Mouse (Mus musculus): ENCODE data around the gene A630095N17Rik. TPM values are rescaled to one million over a fixed set of nuclear protein-coding genes. Genes with fewer than 3 reads are reported as not detected.
"Not testable (repeated sequence)": the region's sequence is repeated elsewhere in the genome, so short reads cannot be mapped to it uniquely, and the experiment has no call there.

The A630095N17Rik gene
- total RNA-seq, 2 experiments from 2014 or later, result not detected

GRCm38 (mm10) chr1:75244175-75244826 is 12.4 kb upstream of the A630095N17Rik start:
- DNase-seq (ENCODE audit: low spot score in 2 of 2), result peak in 1 of 2 experiments; percentile 57

GRCm38 (mm10) chr1:75243411-75243810 is 11.5 kb upstream of the A630095N17Rik start:
- no peak for DNase-seq (ENCODE audit: low spot score in 2 of 2)

GRCm38 (mm10) chr1:75239591-75239990 is 7.7 kb upstream of the A630095N17Rik start:
- peak in 1 of 2 experiments; percentile 62 for DNase-seq (ENCODE audit: low spot score in 2 of 2)

DNA sequence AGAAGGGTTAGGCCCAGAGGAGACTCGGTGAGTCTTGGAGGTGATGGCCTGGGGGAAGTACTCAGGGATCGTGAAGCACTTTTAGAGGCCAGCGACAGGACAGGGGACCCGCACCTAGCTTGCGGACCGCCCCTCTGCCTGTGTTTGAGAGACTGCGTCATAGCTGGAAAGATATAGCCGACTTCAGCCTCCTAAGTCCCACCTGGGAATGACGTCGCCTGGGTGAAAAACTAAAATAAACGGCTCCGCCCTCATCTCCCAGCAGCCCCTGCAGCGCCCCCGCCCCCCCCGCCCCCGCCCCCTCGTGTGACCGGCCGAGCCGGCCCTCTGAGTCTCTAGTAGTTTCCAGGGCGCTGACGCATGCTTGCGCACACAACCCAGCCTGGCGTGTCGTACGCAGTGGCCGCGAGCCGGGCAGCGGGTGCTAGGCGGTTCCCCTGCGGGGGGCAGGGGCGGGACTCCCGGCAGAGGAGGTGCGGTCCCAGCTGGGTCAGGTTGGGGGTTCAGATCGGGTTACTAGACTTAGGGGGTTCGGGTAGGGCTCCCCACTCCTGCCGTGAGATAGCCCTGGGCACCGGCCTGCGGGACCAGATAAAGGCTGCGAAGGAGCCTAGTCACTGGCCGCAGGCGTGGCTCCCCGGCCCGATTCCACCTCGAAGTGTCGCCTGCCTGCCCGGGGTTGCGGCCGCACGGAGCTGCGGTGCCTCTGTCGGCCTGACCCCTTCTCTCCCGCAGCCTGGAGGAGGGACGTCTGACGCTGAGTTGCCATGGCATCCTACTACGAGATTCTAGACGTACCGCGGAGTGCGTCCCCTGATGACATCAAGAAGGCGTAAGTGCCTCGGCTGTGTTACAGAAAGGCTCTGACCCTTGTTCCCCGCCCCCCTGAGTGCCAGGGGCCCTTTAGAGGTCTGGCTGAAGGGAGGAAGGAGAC is 4.5 kb upstream of the A630095N17Rik start, which contains the start of gene Dnajb2:
Gene Dnajb2, plus strand, starts transcription at position 290 of the 934 bp plus-strand sequence.
- peak; percentile 83 to 89 for DNase-seq (ENCODE audit: low spot score in 2 of 2)

- peak; percentile 68 to 71 for DNase-seq (ENCODE audit: low spot score in 2 of 2)
Observed at GRCm38 (mm10) chr1:75234606-75235005, 2.7 kb upstream of the A630095N17Rik start.

- not testable (repeated sequence) for DNase-seq (ENCODE audit: low spot score in 2 of 2)
Observed at GRCm38 (mm10) chr1:75232489-75232888, 587 bp upstream of the A630095N17Rik start.

DNA sequence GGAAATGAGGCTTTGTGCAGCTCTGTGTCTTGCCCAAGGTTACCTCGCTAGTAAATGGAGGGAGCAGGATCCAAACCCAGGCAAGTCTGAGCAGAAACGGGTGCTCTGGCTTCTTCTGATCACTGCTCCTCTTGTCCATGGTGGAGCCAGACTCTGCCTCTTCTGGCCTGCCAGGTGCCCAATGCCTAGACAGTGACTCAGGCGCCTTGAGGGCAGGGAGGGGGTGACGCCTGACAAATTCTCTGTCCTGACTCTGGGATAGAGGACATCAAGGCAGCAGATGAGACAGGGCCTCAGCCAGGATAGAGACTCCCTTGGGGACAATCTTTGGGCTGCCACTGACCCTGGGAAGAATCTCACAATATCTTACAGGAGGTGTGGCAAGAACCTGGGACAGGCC is 678 bp downstream of the A630095N17Rik start:
- no peak for DNase-seq (ENCODE audit: low spot score in 2 of 2)

- DNase-seq (ENCODE audit: low spot score in 2 of 2), result no peak
Observed at GRCm38 (mm10) chr1:75230335-75230994, 1.4 kb downstream of the A630095N17Rik start.

- DNase-seq (ENCODE audit: low spot score in 2 of 2), result no peak
Observed at GRCm38 (mm10) chr1:75229158-75229557, 2.7 kb downstream of the A630095N17Rik start.

DNA sequence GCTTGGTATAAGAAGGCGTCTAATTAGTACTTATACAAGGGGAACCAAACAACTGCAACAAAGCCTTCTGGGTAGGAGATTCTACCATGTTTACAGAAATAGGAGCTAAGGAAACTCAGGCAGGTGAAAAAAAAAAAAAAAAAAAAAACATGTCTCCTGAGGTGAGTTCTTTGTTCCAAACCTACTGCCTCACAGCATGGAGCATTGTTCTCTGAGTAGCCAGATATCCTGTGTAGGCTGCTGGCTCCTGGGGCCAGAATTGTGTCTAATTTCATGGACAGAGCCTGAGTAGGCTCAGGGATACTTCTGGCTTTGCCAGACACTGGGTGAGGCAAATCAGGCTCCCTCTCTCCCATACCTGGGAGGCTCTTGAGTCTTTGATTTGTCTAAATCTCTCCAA is 4.2 kb downstream of the A630095N17Rik start:
- no peak for DNase-seq (ENCODE audit: low spot score in 2 of 2)

- DNase-seq (ENCODE audit: low spot score in 2 of 2), result no peak
Observed at GRCm38 (mm10) chr1:75226138-75226537, 5.8 kb downstream of the A630095N17Rik start.

GRCm38 (mm10) chr1:75225473-75225872 is 6.4 kb downstream of the A630095N17Rik start:
- DNase-seq (ENCODE audit: low spot score in 2 of 2), result no peak

DNA sequence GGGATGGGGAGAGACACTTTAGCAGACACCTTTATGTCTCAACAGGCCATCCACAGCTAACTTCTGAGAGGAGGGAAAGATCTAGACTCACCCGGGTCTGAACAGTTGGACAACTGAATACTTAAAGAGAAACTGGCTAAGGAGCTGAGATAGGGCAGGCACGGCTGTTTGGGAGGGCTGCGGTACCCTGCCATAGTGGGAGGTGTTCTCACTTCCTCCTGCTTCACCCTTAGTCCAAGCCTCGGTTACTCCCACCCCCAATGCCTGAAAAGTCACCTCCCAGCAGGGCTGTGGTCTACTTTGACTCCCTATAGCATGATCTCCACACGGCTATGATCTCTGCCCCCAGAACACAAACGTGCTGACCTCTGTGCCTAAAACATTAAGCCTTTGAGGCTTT is 8.4 kb downstream of the A630095N17Rik start:
- no peak for DNase-seq (ENCODE audit: low spot score in 2 of 2)

DNA sequence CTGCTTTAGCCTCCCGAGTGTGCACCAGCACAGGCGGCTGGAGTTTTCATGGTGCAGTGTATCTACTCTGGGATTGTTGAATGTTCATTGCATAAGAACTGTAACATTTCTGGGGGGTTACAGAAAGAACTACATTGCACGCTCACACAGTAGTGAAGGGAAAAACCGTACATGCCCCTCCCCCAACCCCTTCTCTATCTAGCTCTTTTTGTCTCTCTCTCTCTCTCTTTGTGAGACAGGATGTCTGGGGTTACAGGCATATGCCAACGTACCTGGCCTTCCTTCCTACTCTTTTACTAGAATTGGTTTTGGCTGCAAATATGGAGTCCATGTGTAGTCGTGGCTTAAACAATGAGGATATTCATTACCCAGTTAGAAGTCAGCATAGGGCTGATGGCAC is 9.0 kb downstream of the A630095N17Rik start:
- DNase-seq (ENCODE audit: low spot score in 2 of 2), result no peak

DNA sequence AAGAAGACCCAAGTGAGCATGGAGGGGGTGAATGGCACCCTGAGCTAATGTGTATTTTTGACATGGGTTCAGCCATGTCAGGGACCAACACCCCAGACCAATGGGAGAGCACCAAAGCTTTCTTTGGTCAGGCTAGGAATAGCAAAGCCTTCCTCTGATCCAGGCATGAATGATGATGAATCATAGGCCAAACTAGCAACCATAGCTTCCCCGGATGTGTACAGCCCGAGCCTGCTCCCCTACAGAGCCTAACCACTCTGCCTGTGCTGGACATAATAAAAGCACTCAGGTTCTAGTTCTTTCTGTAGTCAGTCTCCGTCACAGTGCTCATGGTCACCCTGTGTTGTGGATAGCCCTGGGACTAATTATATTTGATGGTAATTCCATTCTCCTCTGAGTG is 10.4 kb downstream of the A630095N17Rik start:
- DNase-seq (ENCODE audit: low spot score in 2 of 2), result no peak

DNA sequence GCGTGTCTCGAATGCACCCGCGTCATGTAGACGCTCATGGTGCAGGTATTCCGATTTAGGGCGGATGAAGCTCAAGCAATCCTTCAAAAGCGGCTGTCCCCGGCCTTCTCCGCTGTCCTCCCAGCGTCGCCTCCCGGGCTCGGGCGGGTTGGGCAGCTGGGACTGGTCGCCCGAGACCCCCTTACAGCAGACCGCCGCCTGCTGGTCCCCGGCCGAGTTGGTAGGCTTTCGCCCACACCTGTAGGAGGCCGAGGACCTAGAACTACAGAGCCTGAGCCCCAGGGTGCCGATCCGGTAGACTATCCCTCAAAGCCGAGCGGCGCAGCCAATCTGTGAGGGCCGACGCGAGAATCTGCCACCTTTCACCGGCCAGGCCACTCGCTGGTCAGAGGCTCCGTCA is 12.4 kb downstream of the A630095N17Rik start, which contains the start of gene Tuba4a:
Gene Tuba4a, minus strand, starts transcription at position 335 of the 400 bp plus-strand sequence.
- no peak for DNase-seq (ENCODE audit: low spot score in 2 of 2)

GRCm38 (mm10) chr1:75219078-75219477 is 12.8 kb downstream of the A630095N17Rik start:
- DNase-seq (ENCODE audit: low spot score in 2 of 2), result peak; percentile 92 to 95

DNA sequence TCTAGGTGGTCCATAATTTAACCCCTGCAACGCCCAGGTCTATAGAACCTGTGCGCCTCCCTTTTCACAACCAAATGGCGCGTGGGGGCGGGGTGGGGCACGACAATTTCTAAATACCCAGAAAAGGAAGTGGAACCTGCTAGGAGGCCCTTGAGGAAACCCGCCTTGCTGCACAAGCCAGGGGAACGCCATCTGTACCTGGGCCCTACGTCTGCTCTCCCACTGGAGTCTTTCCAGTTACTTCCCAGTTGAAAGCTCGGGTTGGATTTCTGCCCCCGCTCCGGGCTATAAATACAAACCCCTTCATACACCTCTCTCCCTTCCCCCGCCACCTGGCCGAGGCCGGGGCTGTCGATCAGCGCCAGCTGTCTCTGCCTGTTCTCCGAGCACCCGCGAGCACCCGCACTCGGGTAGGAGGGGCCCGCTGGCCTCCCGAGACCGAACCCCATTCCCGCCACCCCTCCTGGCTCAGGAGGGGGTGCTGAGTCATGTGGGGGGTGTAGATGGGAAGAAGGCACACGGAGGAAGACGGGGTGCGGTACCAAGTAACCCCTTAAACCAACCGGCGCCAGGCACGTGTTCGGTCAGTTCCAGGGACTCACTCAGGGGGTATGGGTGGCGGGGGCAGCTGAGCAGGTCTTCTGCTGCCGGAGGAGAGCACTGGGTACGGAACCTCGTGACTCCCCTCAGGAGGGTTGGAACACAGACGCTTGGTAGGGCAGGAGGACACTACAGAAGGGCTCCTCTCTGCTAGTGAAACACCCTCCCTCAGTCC is 13.5 kb downstream of the A630095N17Rik start:
- DNase-seq (ENCODE audit: low spot score in 2 of 2), result peak; percentile 61 to 74

GRCm38 (mm10) chr1:75217893-75218226 is 14.0 kb downstream of the A630095N17Rik start:
- peak in 1 of 2 experiments; percentile 44 for DNase-seq (ENCODE audit: low spot score in 2 of 2)

DNA sequence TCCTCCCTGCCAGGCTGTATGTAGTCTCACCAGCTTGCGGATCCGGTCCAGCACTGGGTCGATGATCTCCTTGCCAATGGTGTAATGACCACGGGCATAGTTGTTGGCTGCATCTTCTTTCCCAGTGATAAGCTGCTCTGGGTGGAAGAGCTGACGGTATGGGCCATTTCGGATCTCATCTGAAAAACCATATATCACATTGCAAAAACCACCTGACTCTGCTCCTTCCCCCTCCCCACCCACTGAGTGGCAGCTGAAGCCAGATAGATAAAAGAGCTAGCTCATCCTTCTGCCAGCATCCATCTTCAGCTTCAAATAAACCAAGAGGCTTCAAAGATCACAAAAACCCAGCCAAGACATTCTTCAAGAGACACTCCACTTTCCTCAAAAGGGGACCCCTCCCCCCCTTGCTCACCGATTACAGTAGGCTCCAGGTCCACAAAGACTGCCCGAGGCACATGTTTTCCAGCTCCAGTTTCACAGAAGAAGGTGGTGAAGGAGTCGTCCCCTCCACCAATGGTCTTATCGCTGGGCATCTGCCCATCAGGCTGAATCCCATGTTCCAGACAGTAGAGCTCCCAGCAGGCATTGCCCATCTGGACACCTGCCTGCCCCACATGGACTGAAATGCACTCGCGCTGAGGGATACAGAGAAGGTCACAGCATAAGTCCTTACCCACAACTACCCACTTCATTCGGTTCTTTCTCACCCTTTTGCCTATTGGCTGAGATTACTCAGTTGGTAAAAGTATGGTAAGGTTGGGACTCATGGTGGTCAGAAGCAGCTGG is 14.9 kb downstream of the A630095N17Rik start:
- DNase-seq (ENCODE audit: low spot score in 2 of 2), result no peak

All from left cerebral cortex, adult 18-20 months (tissue).